Mouse (Mus musculus) olfactory bulb, adult 2 months (tissue): ENCODE data around the gene Olfr314.

ENCODE experiments used
- CTCF ChIP-seq: fragments of 200-500 bp; IDR thresholded peaks from 2 replicates; pipeline ENCODE4 v1.5.1; 2012; ENCODE audit warnings: low read depth, mild to moderate bottlenecking, low read length, moderate library complexity; ENCODE audit not compliant: insufficient read depth
- POLR2A ChIP-seq: fragments of 200-500 bp; IDR thresholded peaks from 2 replicates; pipeline ENCODE4 v1.6.1; 2012; ENCODE audit warnings: mild to moderate bottlenecking, low read depth, low read length, moderate library complexity; ENCODE audit not compliant: insufficient read depth

DNA sequence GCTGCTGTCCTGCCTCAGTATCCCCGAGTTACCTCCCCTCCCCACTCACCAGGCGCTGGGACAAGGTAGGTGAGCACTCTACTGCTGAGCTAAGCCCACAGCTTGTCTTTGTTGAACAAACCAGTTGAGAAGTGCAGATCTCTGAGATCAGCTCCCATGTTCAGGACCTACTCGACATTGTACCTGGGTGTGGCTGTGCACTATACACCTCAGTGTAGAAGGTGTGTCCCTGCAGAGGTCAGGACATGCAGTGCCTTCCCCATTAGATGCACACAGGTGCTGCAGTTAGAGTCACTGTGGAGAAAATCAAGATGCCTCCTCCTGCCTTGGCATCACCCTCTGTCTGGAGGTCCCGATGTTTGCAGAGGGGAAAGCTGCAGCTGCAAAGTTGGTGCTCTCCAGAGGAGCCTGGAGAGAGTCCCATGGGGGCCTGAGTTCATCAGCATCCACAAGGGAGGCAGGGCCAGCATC lies 43.9 kb upstream of the Olfr314 start, which contains the start of gene Olfr317:
- TF ChIP-seq POLR2A (no peak), CTCF (no peak)
